Mouse (Mus musculus) hindbrain, embryonic 16.5 days (tissue): ENCODE measurements around the gene Fads2. TPM values are rescaled to one million over a fixed set of nuclear protein-coding genes. Genes with fewer than 3 reads are reported as not detected.
A peak's percentile ranks its signal among the peaks of the same experiment; 100 is the strongest.

Experiments
- ATAC-seq: fragments of 200-750 bp; cut with Nextera tagmentation; 2 replicates; pipeline ENCODE4 v1.8.0; 2017; ENCODE audit warnings: moderate TSS enrichment, moderate library complexity
- H3K27ac ChIP-seq: fragments of 300-500 bp; sonication (generic); 2 replicates; pipeline ENCODE4 v1.5.1; 2014; ENCODE audit warnings: low read depth, mild to moderate bottlenecking, control low read depth, low read length, moderate library complexity
- H3K27me3 ChIP-seq: fragments of 300-500 bp; sonication (generic); replicated peaks from 2 replicates; pipeline ENCODE4 v1.6.1; 2014; ENCODE audit warnings: low read length; ENCODE audit not compliant: control insufficient read depth, insufficient read depth
- H3K36me3 ChIP-seq: fragments of 300-500 bp; sonication (generic); 2 replicates; pipeline ENCODE4 v1.6.1; 2014; ENCODE audit warnings: mild to moderate bottlenecking, low read length, moderate library complexity, mixed read lengths; ENCODE audit not compliant: control insufficient read depth, insufficient read depth
- H3K4me1 ChIP-seq: fragments of 300-500 bp; sonication (generic); 2 replicates; pipeline ENCODE4 v1.6.1; 2014; ENCODE audit warnings: low read depth, low read length; ENCODE audit not compliant: control insufficient read depth, insufficient read depth
- H3K4me2 ChIP-seq: fragments of 300-500 bp; sonication (generic); 2 replicates; pipeline ENCODE4 v1.6.1; 2014; ENCODE audit warnings: mild to moderate bottlenecking, low read length, control low read depth, moderate library complexity
- H3K4me3 ChIP-seq: fragments of 300-500 bp; sonication (generic); 2 replicates; pipeline ENCODE4 v1.5.1; 2014; ENCODE audit warnings: mild to moderate bottlenecking, low read length, control low read depth, moderate library complexity
- H3K9ac ChIP-seq: fragments of 300-500 bp; sonication (generic); 2 replicates; pipeline ENCODE4 v1.6.1; 2014; ENCODE audit warnings: low read depth, mild to moderate bottlenecking, control low read depth, low read length, moderate library complexity
- H3K9me3 ChIP-seq: fragments of 300-500 bp; sonication (generic); 2 replicates; pipeline ENCODE4 v1.6.1; 2014; ENCODE audit warnings: mild to moderate bottlenecking, low read length, moderate library complexity; ENCODE audit not compliant: control insufficient read depth
- WGBS: fragments of 180-500 bp; shearing (Covaris S2); extraction: QIAGEN DNeasy Blood & Tissue Kit; methylation state at CpG from one replicate; pipeline ENCODE4 v1.1.7; 2014; 5-methylcytosine and 5-hydroxymethylcytosine counted together
- polyA plus RNA-seq: library from polyadenylated mRNA; unstranded; fragments of >200 nt; fragmentation: Nextera tagmentation; extraction: Ambion mirVana; gene quantifications from 2 replicates; pipeline ENCODE4 v1.2.1, GENCODE M21; 2015

Fads2 gene
- polyA plus RNA-seq, 1 experiment from 2014 or later: 253 TPM

- Histone ChIP-seq H3K9ac (no peak overlapping the region), H3K4me1 (peaks cover 45% of the 10 kb centered on the region), H3K4me2 (no peak overlapping the region), H3K4me3 (no peak overlapping the region), H3K36me3 (peaks cover 29% of the 10 kb centered on the region), H3K9me3 (no peaks in the 10 kb centered on the region), H3K27ac (no peak overlapping the region), H3K27me3 (no peaks in the 10 kb centered on the region)
- WGBS: 85% methylated on average over 4 of the region's 4 CpGs
- no peak for ATAC-seq
Observed at GRCm38 (mm10) chr19:10093829-10094228, 7.7 kb downstream of the Fads2 start.

- no peak overlapping the region for H3K4me2 ChIP-seq
- H3K4me1 ChIP-seq: no peaks in the 10 kb centered on the region
- no peak overlapping the region for H3K4me3 ChIP-seq
- no peaks in the 10 kb centered on the region for H3K9me3 ChIP-seq
- peaks cover 68% of the 10 kb centered on the region for H3K36me3 ChIP-seq
- H3K27ac ChIP-seq: no peak overlapping the region
- no peak overlapping the region for H3K9ac ChIP-seq
- H3K27me3 ChIP-seq: no peaks in the 10 kb centered on the region
- ATAC-seq: no peak
- WGBS: 88% methylated on average over 4 of the region's 4 CpGs
Observed at GRCm38 (mm10) chr19:10086976-10087375, 14.6 kb downstream of the Fads2 start.

GRCm38 (mm10) chr19:10085454-10085853, 16.1 kb downstream of the Fads2 start:
- no peak for ATAC-seq
- no peaks in the 10 kb centered on the region for H3K9me3 ChIP-seq
- 88% methylated on average over 9 of the region's 9 CpGs for WGBS
- H3K36me3 ChIP-seq: peaks cover 70% of the 10 kb centered on the region
- no peaks in the 10 kb centered on the region for H3K4me1 ChIP-seq
- H3K4me3 ChIP-seq: no peak overlapping the region
- H3K27ac ChIP-seq: no peak overlapping the region
- H3K9ac ChIP-seq: no peak overlapping the region
- no peak overlapping the region for H3K4me2 ChIP-seq
- H3K27me3 ChIP-seq: no peaks in the 10 kb centered on the region

GRCm38 (mm10) chr19:10082105-10082504, 19.4 kb downstream of the Fads2 start:
- H3K4me3 ChIP-seq: no peak overlapping the region
- H3K4me2 ChIP-seq: no peak overlapping the region
- no peaks in the 10 kb centered on the region for H3K27me3 ChIP-seq
- no peak for ATAC-seq
- peaks cover 64% of the 10 kb centered on the region for H3K36me3 ChIP-seq
- WGBS: 84% methylated on average over 3 of the region's 3 CpGs
- H3K9me3 ChIP-seq: no peaks in the 10 kb centered on the region
- no peak overlapping the region for H3K27ac ChIP-seq
- H3K4me1 ChIP-seq: no peaks in the 10 kb centered on the region
- H3K9ac ChIP-seq: no peak overlapping the region

- Histone ChIP-seq H3K9ac (no peak overlapping the region), H3K27ac (no peak overlapping the region), H3K4me2 (no peak overlapping the region), H3K36me3 (peaks cover 73% of the 10 kb centered on the region), H3K4me1 (no peaks in the 10 kb centered on the region), H3K4me3 (no peak overlapping the region), H3K27me3 (no peaks in the 10 kb centered on the region), H3K9me3 (no peaks in the 10 kb centered on the region)
- WGBS: 96% methylated on average over 7 of the region's 7 CpGs
- no peak for ATAC-seq
Observed at GRCm38 (mm10) chr19:10080384-10080783, 21.2 kb downstream of the Fads2 start.

GRCm38 (mm10) chr19:10078392-10078791, 23.2 kb downstream of the Fads2 start:
- Histone ChIP-seq H3K27me3 (no peaks in the 10 kb centered on the region), H3K36me3 (peaks cover 83% of the 10 kb centered on the region), H3K9me3 (no peaks in the 10 kb centered on the region), H3K4me3 (no peak overlapping the region), H3K4me1 (no peaks in the 10 kb centered on the region), H3K27ac (no peak overlapping the region), H3K9ac (no peak overlapping the region), H3K4me2 (no peak overlapping the region)
- ATAC-seq: peak; percentile 41; the same call in 1 of the 2 replicates
- 83% methylated on average over 6 of the region's 6 CpGs for WGBS

GRCm38 (mm10) chr19:10073145-10073544, 28.4 kb downstream of the Fads2 start:
- ATAC-seq: no peak
- no peak overlapping the region for H3K4me3 ChIP-seq
- 93% methylated on average over 5 of the region's 5 CpGs for WGBS

GRCm38 (mm10) chr19:10071892-10072291, 29.7 kb downstream of the Fads2 start:
- H3K27ac ChIP-seq: peak overlapping the region; percentile 41
- ATAC-seq: no peak
- no peak overlapping the region for H3K9ac ChIP-seq
- H3K4me3 ChIP-seq: no peak overlapping the region
- WGBS: 47% methylated on average over 4 of the region's 4 CpGs
- no peak overlapping the region for H3K4me2 ChIP-seq
- no peaks in the 10 kb centered on the region; the same call in none of the 2 replicates for H3K4me1 ChIP-seq
- H3K27me3 ChIP-seq: no peaks in the 10 kb centered on the region
- H3K36me3 ChIP-seq: peaks cover 77% of the 10 kb centered on the region
- no peaks in the 10 kb centered on the region for H3K9me3 ChIP-seq

More at GRCm38 (mm10) chr19:10073145-10073544, 28.4 kb downstream of the Fads2 start:
- Histone ChIP-seq H3K27me3 (no peaks in the 10 kb centered on the region), H3K9ac (no peak overlapping the region), H3K36me3 (peaks cover 82% of the 10 kb centered on the region), H3K4me1 (no peaks in the 10 kb centered on the region; the same call in 1 of the 2 replicates), H3K9me3 (no peaks in the 10 kb centered on the region), H3K4me2 (no peak overlapping the region), H3K27ac (no peak overlapping the region)

- Histone ChIP-seq H3K27ac (peak overlapping the region; percentile 41), H3K4me1 (no peaks in the 10 kb centered on the region; the same call in none of the 2 replicates), H3K9ac (no peak overlapping the region), H3K4me2 (no peak overlapping the region), H3K27me3 (no peaks in the 10 kb centered on the region), H3K9me3 (no peaks in the 10 kb centered on the region), H3K36me3 (peaks cover 76% of the 10 kb centered on the region), H3K4me3 (no peak overlapping the region)
- peak; percentile 55 for ATAC-seq
- 65% methylated on average over 5 of the region's 5 CpGs for WGBS
Observed at GRCm38 (mm10) chr19:10071166-10071565, 30.4 kb downstream of the Fads2 start.
